Comparison of ENCODE assay signal across 25 mouse cellular contexts in the genomic region with DNA sequence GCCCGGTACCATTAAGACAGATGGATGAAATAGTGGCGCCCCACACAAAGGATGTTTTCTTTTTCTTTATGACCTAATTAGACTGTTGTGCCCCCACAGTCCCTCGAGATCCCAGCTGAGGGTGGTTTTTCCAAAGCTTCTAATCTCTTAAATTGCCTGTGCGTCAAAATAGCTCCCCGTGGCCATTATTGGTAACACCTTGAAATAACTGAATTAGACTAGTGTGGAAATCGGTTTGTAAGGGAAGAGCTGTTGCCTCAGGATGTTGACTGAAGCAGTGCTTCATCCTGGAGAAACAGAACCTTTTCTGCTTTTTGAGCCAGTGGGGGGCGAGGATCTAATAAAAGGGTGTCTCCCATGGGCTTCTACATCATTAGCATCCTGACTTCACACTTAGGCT. TPM values are rescaled to one million over a fixed set of nuclear protein-coding genes. Genes with fewer than 3 reads are reported as not detected.
DNase-seq lines count a peak whose midpoint lies in the region; ATAC-seq lines count a peak whose summit lies in the region.
"Had no signal": no experiment of that assay in that cellular context is flagged by ENCODE, and none has a peak within 500 bp of the region (broad histone marks: within the 10 kb centered on the region; RNA-seq: fewer than 3 reads in every experiment).

No protein-coding gene starts in this region.

- no peak overlapping the region for H3K27ac ChIP-seq in midbrain, embryonic 14.5 days (replicated peaks; ENCODE audit: low read depth, low read length)
- no peak overlapping the region for H3K27ac ChIP-seq in midbrain, embryonic 16.5 days (ENCODE audit: low read length)
- no peak overlapping the region for H3K27ac ChIP-seq in embryonic facial prominence, embryonic 14.5 days (replicated peaks; ENCODE audit: low read depth, low read length)
- H3K27ac ChIP-seq: gastrocnemius, adult 2 months; heart, embryonic 10.5 days had no signal

- ATAC-seq in midbrain, embryonic 14.5 days (ENCODE audit: low FRiP score, low TSS enrichment), result no peak
- ATAC-seq in midbrain, embryonic 16.5 days, result no peak
- no peak; the same call in 1 of the 2 replicates for ATAC-seq in embryonic facial prominence, embryonic 14.5 days (ENCODE audit: low read depth)
- ATAC-seq: forebrain, postnatal 0 days; inflammation-experienced regulatory T-cells, adult 6 months; intestine, postnatal 0 days had no signal

- DNase-seq in heart, adult 11 months, result peak; percentile 43
- no peak for DNase-seq in heart, adult 18-20 months
- peak; percentile 60 for DNase-seq in midbrain, embryonic 14.5 days
- peak; percentile 33 for DNase-seq in brain, adult 2 months (ENCODE audit: low read depth, low spot score)
- DNase-seq in embryonic facial prominence, embryonic 14.5 days (ENCODE audit: low spot score), result peak; percentile 24
- DNase-seq in MN1 (ENCODE audit: low spot score), result no peak
- DNase-seq in lung, postnatal 14 days, result no peak
- DNase-seq: adrenal gland, adult 2 months; adrenal gland, postnatal 25 days; cerebellum, adult 11-12 months; cerebellum, adult 9-11 months; cerebellum, postnatal 36 days; forebrain, postnatal 0 days; gastrocnemius, adult 2 months; gastrocnemius, postnatal 25 days; heart, postnatal 10 days; heart, postnatal 4 days; kidney, adult 8-10 months had no signal

- H3K4me1 ChIP-seq in midbrain, embryonic 14.5 days (ENCODE audit: control insufficient read depth, insufficient read depth, low read length), result no peaks in the 10 kb centered on the region
- H3K4me1 ChIP-seq in midbrain, embryonic 16.5 days (ENCODE audit: control insufficient read depth, insufficient read depth, low read length), result no peaks in the 10 kb centered on the region
- no peaks in the 10 kb centered on the region for H3K4me1 ChIP-seq in embryonic facial prominence, embryonic 14.5 days (ENCODE audit: control insufficient read depth, insufficient read depth, low read length)
- H3K4me1 ChIP-seq: heart, embryonic 10.5 days had no signal

- H3K36me3 ChIP-seq in midbrain, embryonic 14.5 days (ENCODE audit: control insufficient read depth, insufficient read depth, low read length), result no peaks in the 10 kb centered on the region
- H3K36me3 ChIP-seq in midbrain, embryonic 16.5 days (ENCODE audit: control insufficient read depth, insufficient read depth, low read length), result no peaks in the 10 kb centered on the region
- no peaks in the 10 kb centered on the region for H3K36me3 ChIP-seq in embryonic facial prominence, embryonic 14.5 days (ENCODE audit: control insufficient read depth, insufficient read depth, low read length)
- H3K36me3 ChIP-seq: heart, embryonic 10.5 days had no signal

- H3K4me2 ChIP-seq in midbrain, embryonic 14.5 days (ENCODE audit: low read length), result no peak overlapping the region
- no peak overlapping the region for H3K4me2 ChIP-seq in midbrain, embryonic 16.5 days (ENCODE audit: low read length)
- no peak overlapping the region for H3K4me2 ChIP-seq in embryonic facial prominence, embryonic 14.5 days (ENCODE audit: low read depth, low read length)

- H3K9ac ChIP-seq in midbrain, embryonic 14.5 days (replicated peaks; ENCODE audit: low read length), result no peak overlapping the region
- no peak overlapping the region for H3K9ac ChIP-seq in midbrain, embryonic 16.5 days (ENCODE audit: low read depth, low read length)
- H3K9ac ChIP-seq in embryonic facial prominence, embryonic 14.5 days (ENCODE audit: low read depth, low read length), result no peak overlapping the region
- H3K9ac ChIP-seq: forebrain, postnatal 0 days had no signal

- no peaks in the 10 kb centered on the region for H3K27me3 ChIP-seq in midbrain, embryonic 14.5 days (ENCODE audit: control insufficient read depth, insufficient read depth, low read length)
- H3K27me3 ChIP-seq in midbrain, embryonic 16.5 days (ENCODE audit: control insufficient read depth, insufficient read depth, low read depth, low read length), result no peaks in the 10 kb centered on the region
- H3K27me3 ChIP-seq in embryonic facial prominence, embryonic 14.5 days (replicated peaks; ENCODE audit: control insufficient read depth, insufficient read depth, low read length), result no peaks in the 10 kb centered on the region
- H3K27me3 ChIP-seq: CH12.LX had no signal

- no peaks in the 10 kb centered on the region for H3K9me3 ChIP-seq in midbrain, embryonic 14.5 days (ENCODE audit: control insufficient read depth, low read length)
- no peaks in the 10 kb centered on the region for H3K9me3 ChIP-seq in midbrain, embryonic 16.5 days (replicated peaks; ENCODE audit: control insufficient read depth, low read length, poor library complexity, severe bottlenecking)
- H3K9me3 ChIP-seq in embryonic facial prominence, embryonic 14.5 days (ENCODE audit: control insufficient read depth, low read length), result no peaks in the 10 kb centered on the region
- H3K9me3 ChIP-seq: heart, embryonic 10.5 days had no signal

- no peak overlapping the region for H3K4me3 ChIP-seq in midbrain, embryonic 14.5 days (replicated peaks; ENCODE audit: low read depth, low read length)
- H3K4me3 ChIP-seq in midbrain, embryonic 16.5 days (ENCODE audit: low read depth, low read length), result no peak overlapping the region
- H3K4me3 ChIP-seq in embryonic facial prominence, embryonic 14.5 days (ENCODE audit: low read depth, low read length), result no peak overlapping the region
- H3K4me3 ChIP-seq: gastrocnemius, adult 2 months; heart, embryonic 10.5 days had no signal

- WGBS in midbrain, embryonic 14.5 days, result 41% methylated on average over 7 of the region's 7 CpGs
- 54% methylated on average over 7 of the region's 7 CpGs for whole genome bisulfite sequencing in midbrain, embryonic 16.5 days
- 35% methylated on average over 7 of the region's 7 CpGs for WGBS in embryonic facial prominence, embryonic 14.5 days

RNA-seq across cellular contexts. Expression of gene Rab3gap1, which starts 4.8 kb away (rescaled TPM):
- total RNA-seq in heart, adult 18-20 months (2021), result 10 to 100 TPM; 37.0 to 40.4 TPM
- 20.1 and 25.8 TPM in 2 replicates for polyA plus RNA-seq in midbrain, embryonic 14.5 days (2014; fragmentation: Nextera tagmentation; extraction: Ambion mirVana)
- 23.3 and 23.5 TPM in 2 replicates for polyA plus RNA-seq in midbrain, embryonic 16.5 days (2015; fragmentation: Nextera tagmentation; extraction: Ambion mirVana)
- 20.0 and 22.3 TPM in 2 replicates for polyA plus RNA-seq in embryonic facial prominence, embryonic 14.5 days (2014; fragmentation: Nextera tagmentation; extraction: Ambion mirVana)

RNA-seq across cellular contexts. Expression of gene Map3k19, which starts 9.0 kb away (rescaled TPM):
- total RNA-seq in heart, adult 18-20 months (2021), result under 1 TPM in 1 of 2 experiments, not detected in 1; 0.28 TPM
- polyA plus RNA-seq in midbrain, embryonic 14.5 days (2014; fragmentation: Nextera tagmentation; extraction: Ambion mirVana), result 0.43 and 0.47 TPM in 2 replicates
- polyA plus RNA-seq in midbrain, embryonic 16.5 days (2015; fragmentation: Nextera tagmentation; extraction: Ambion mirVana), result 0.62 and 0.94 TPM in 2 replicates
- polyA plus RNA-seq in embryonic facial prominence, embryonic 14.5 days (2014; fragmentation: Nextera tagmentation; extraction: Ambion mirVana), result 0.25 and 0.95 TPM in 2 replicates
- total RNA-seq: heart, postnatal 4 days had no signal
- polyA plus RNA-seq: forebrain, embryonic 11.5 days; heart, embryonic 10.5 days; heart, embryonic 14.5 days; intestine, postnatal 0 days had no signal

Comparison
In these comparisons a context has a peak if more than half of its experiments do, and no peak if none do; other contexts are left out.
1. DNase-seq: peak in heart, adult 11 months (single experiment), midbrain, embryonic 14.5 days (single experiment), brain, adult 2 months (single experiment) and embryonic facial prominence, embryonic 14.5 days (single experiment); none in heart, adult 18-20 months (0 of 2), MN1 (single experiment) and lung, postnatal 14 days (single experiment).